9 mouse cellular contexts compared by ENCODE assay signal in the genomic region with DNA sequence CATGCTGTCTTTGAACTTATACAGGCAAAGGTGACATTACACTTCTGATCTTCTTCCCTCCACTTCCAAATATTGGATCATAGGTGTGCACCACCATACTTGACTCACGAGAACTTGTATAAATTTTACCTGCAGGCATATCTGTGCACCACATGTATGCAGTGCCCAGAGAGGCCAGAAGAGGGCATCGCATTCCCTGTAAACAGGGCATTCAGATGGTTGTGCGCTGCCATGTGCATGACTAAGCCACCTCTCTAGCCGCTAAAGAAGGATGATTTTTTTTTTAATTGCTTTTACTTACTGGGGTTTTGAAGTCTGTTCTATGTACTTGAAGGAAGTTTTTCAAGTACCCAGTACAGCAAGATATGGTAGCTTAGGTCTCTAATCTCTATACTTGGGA. TPM values are rescaled to one million over a fixed set of nuclear protein-coding genes. Genes with fewer than 3 reads are reported as not detected.
DNase-seq lines count a peak whose midpoint lies in the region; TF ChIP-seq lines count a peak whose summit lies in the region.
"Had no signal": no experiment of that assay in that cellular context is flagged by ENCODE, and none has a peak within 500 bp of the region (broad histone marks: within the 10 kb centered on the region; RNA-seq: fewer than 3 reads in every experiment).

No protein-coding gene starts in this region.

- DNase-seq in cerebellum, postnatal 10 days, result peak; percentile 67 to 78
- no peak for DNase-seq in cerebellum, adult 9-10 months
- DNase-seq in left cerebral cortex, postnatal 14 days (ENCODE audit: low spot score in 2 of 2), result peak; percentile 19 to 45
- no peak for DNase-seq in left cerebral cortex, postnatal 25 days (ENCODE audit: low spot score in 2 of 2)
- DNase-seq in ES-E14 (ENCODE audit: low read depth, low spot score) (peak; percentile 68), MN1 (ENCODE audit: low spot score) (no peak)
- DNase-seq in embryo, embryonic 11.5 days (ENCODE audit: low read depth, low spot score), result peak; percentile 13
- peak; percentile 59 for DNase-seq in retina, postnatal 1 day

- H3K4me3 ChIP-seq in ES-E14 (ENCODE audit: insufficient read depth in 1 of 2, low read depth in 1 of 2, low read length in 2 of 2, poor library complexity in 1 of 2, severe bottlenecking in 1 of 2), result no peak overlapping the region
- H3K4me3 ChIP-seq: neural tube, embryonic 13.5 days had no signal

- H3K36me3 ChIP-seq in ES-E14 (ENCODE audit: control insufficient read depth, insufficient read depth, low read length, poor library complexity, severe bottlenecking), result no peaks in the 10 kb centered on the region
- H3K36me3 ChIP-seq: neural tube, embryonic 13.5 days had no signal

- intact Hi-C loops in left cerebral cortex, postnatal 14 days (cut with DNase I), result no loop called here
- intact Hi-C loops in left cerebral cortex, postnatal 25 days (cut with DNase I), result no loop called here

- in situ Hi-C loops in ES-E14 (cut with MboI; ENCODE audit: low sequenced_read_pairs in 2 of 2, unreplicated experiment in 2 of 2), result no loop called here

- no peaks in the 10 kb centered on the region for H3K9me3 ChIP-seq in ES-E14 (ENCODE audit: control insufficient read depth, insufficient read depth, low read depth, low read length)
- H3K9me3 ChIP-seq: neural tube, embryonic 13.5 days had no signal

- peaks cover 0 to 8% of the 10 kb centered on the region in 2 experiments; a peak in 2 of 4 replicates for H3K4me1 ChIP-seq in ES-E14 (ENCODE audit: control insufficient read depth in 2 of 2, insufficient read depth in 2 of 2, low read length in 2 of 2, poor library complexity in 1 of 2)
- H3K4me1 ChIP-seq: neural tube, embryonic 13.5 days had no signal

- H3K27ac ChIP-seq in ES-E14 (ENCODE audit: insufficient read depth, low read depth, low read length, poor library complexity, severe bottlenecking), result no peak overlapping the region
- H3K27ac ChIP-seq: neural tube, embryonic 13.5 days had no signal

- no peak overlapping the region for H3K9ac ChIP-seq in ES-E14 (ENCODE audit: insufficient read depth, low read depth, low read length, poor library complexity, severe bottlenecking)
- H3K9ac ChIP-seq: neural tube, embryonic 13.5 days had no signal

TF ChIP-seq in ES-E14, 5 proteins besides CTCF, POLR2A, EP300 and RAD21:
- TF ChIP-seq ZC3H11A (IDR thresholded peaks at IDR 0.05; ENCODE audit: borderline replicate concordance, low read depth, low read length) (no peak), CHD2 (IDR thresholded peaks at IDR 0.05; ENCODE audit: low read depth, low read length) (no peak), ZNF384 (IDR thresholded peaks at IDR 0.05; ENCODE audit: low read depth, low read length) (no peak), MAFK (IDR thresholded peaks at IDR 0.05; ENCODE audit: insufficient read depth, low read depth, low read length) (no peak), HCFC1 (IDR thresholded peaks at IDR 0.05; ENCODE audit: borderline replicate concordance, insufficient read depth, low read length) (no peak)

RNA-seq across cellular contexts. Expression of a gene that starts 1.1 kb away (rescaled TPM):
- not detected for total RNA-seq in left cerebral cortex, postnatal 14 days (2021)
- total RNA-seq in left cerebral cortex, postnatal 25 days (2021), result not detected
- total RNA-seq in ES-E14 (2012; rRNA removed), result 1.4 and 2.7 TPM in 2 replicates

RNA-seq across cellular contexts. Expression of a gene that starts 23.5 kb away (rescaled TPM):
- total RNA-seq in left cerebral cortex, postnatal 14 days (2021), result not detected
- not detected for total RNA-seq in left cerebral cortex, postnatal 25 days (2021)
- not detected in 2 replicates for total RNA-seq in ES-E14 (2012; rRNA removed)

RNA-seq across cellular contexts. Expression of a gene that starts 27.1 kb away (rescaled TPM):
- 100 to 1,000 TPM; 100 to 102 TPM for total RNA-seq in left cerebral cortex, postnatal 14 days (2021)
- total RNA-seq in left cerebral cortex, postnatal 25 days (2021), result 100 to 1,000 TPM in 1 of 2 experiments, 10 to 100 TPM in 1; 93.9 to 103 TPM
- total RNA-seq in ES-E14 (2012; rRNA removed), result 72.4 and 78.9 TPM in 2 replicates

RNA-seq across cellular contexts. Expression of a gene that starts 31.3 kb away (rescaled TPM):
- total RNA-seq in left cerebral cortex, postnatal 14 days (2021), result 1 to 10 TPM; 7.7 to 8.6 TPM
- total RNA-seq in left cerebral cortex, postnatal 25 days (2021), result 1 to 10 TPM; 8.1 to 8.9 TPM
- 8.5 and 11.0 TPM in 2 replicates for total RNA-seq in ES-E14 (2012; rRNA removed)

RNA-seq across cellular contexts. Expression of a gene that starts 31.4 kb away (rescaled TPM):
- 10 to 100 TPM; 24.6 to 25.4 TPM for total RNA-seq in left cerebral cortex, postnatal 14 days (2021)
- 10 to 100 TPM; 18.7 to 19.8 TPM for total RNA-seq in left cerebral cortex, postnatal 25 days (2021)
- 27.0 and 29.1 TPM in 2 replicates for total RNA-seq in ES-E14 (2012; rRNA removed)

Comparison
In these comparisons a context has a peak if more than half of its experiments do, and no peak if none do; other contexts are left out.
1. DNase-seq: peak in cerebellum, postnatal 10 days (2 of 2), left cerebral cortex, postnatal 14 days (2 of 2), ES-E14 (single experiment), embryo, embryonic 11.5 days (single experiment) and retina, postnatal 1 day (single experiment); none in cerebellum, adult 9-10 months (single experiment), left cerebral cortex, postnatal 25 days (0 of 2) and MN1 (single experiment).